ENCODE assay signal across 21 mouse cellular contexts in genomic region chr19:32280380-32280779, GRCm38 (mm10).
DNase-seq lines count a peak whose midpoint lies in the region; ATAC-seq lines count a peak whose summit lies in the region.
"Had no signal": no experiment of that assay in that cellular context is flagged by ENCODE, and none has a peak within 500 bp of the region (broad histone marks: within the 10 kb centered on the region; RNA-seq: fewer than 3 reads in every experiment).

No protein-coding gene starts in this region.

- 97% methylated on average over 4 of the region's 4 CpGs for WGBS in macrophage (ENCODE audit: missing documents)

- H3K4me3 ChIP-seq in macrophage (ENCODE audit: inconsistent target) = no peak overlapping the region
- H3K4me3 ChIP-seq: embryonic facial prominence, embryonic 13.5 days; heart, embryonic 15.5 days; hindbrain, embryonic 15.5 days; midbrain, embryonic 12.5 days had no signal

- H3K79me2 ChIP-seq in macrophage (ENCODE audit: inconsistent target) = no peaks in the 10 kb centered on the region; the same call in 1 of the 2 replicates

- H3K36me3 ChIP-seq in macrophage (ENCODE audit: inconsistent target) = no peaks in the 10 kb centered on the region
- H3K36me3 ChIP-seq: embryonic facial prominence, embryonic 13.5 days; heart, embryonic 15.5 days; hindbrain, embryonic 15.5 days; midbrain, embryonic 12.5 days had no signal

- peak; percentile 86 for ATAC-seq in frontal cortex, adult (ENCODE audit: low TSS enrichment)
- ATAC-seq: activated CD4-positive, CD25-positive, alpha-beta regulatory T cell, adult 4 months; intestine, embryonic 16.5 days had no signal

- H3K27ac ChIP-seq in macrophage = peak overlapping the region; percentile 59
- H3K27ac ChIP-seq: embryonic facial prominence, embryonic 13.5 days; heart, embryonic 15.5 days; hindbrain, embryonic 15.5 days; midbrain, embryonic 12.5 days had no signal

- peak; percentile 31 for DNase-seq in cerebellum, adult 11-12 months
- DNase-seq in cerebellum, postnatal 36 days = no peak
- no peak for DNase-seq in frontal cortex, postnatal 14 days (ENCODE audit: low spot score in 2 of 2)
- DNase-seq in left cerebral cortex, postnatal 25 days (ENCODE audit: low spot score in 2 of 2) = peak; percentile 25 to 70
- no peak for DNase-seq in left cerebral cortex, postnatal 4 days
- no peak for DNase-seq in ovary, adult 18-20 months (ENCODE audit: low spot score)
- DNase-seq: adrenal gland, postnatal 14 days; gastrocnemius, postnatal 14 days; heart, adult 18-20 months; heart, postnatal 4 days; kidney, postnatal 36 days; lung, embryonic 14.5 days; thymus, postnatal 36 days had no signal

- intact Hi-C loops in left cerebral cortex, postnatal 25 days (cut with DNase I) = no loop called here
- intact Hi-C loops in left cerebral cortex, postnatal 4 days (cut with DNase I) = no loop called here

Comparison
In these comparisons a context has a peak if more than half of its experiments do, and no peak if none do; other contexts are left out.
1. DNase-seq: peak in cerebellum, adult 11-12 months (single experiment) and left cerebral cortex, postnatal 25 days (2 of 2); none in cerebellum, postnatal 36 days (0 of 2), frontal cortex, postnatal 14 days (0 of 2), left cerebral cortex, postnatal 4 days (single experiment) and ovary, adult 18-20 months (single experiment).